Mouse (Mus musculus) regulatory T cell (primary cell): Measurements from ENCODE around the gene Cyb5b.
"Not testable (repeated sequence)": the region's sequence is repeated elsewhere in the genome, so short reads cannot be mapped to it uniquely, and the experiment has no call there.

Source experiments
- in situ Hi-C: fragments of 300-600 bp; cut with MboI, MseI; formaldehyde crosslinking; loops from one replicate; pipeline ENCODE4 v1.15.1; 2025; ENCODE audit warnings: high pct_unique_total_duplicates

Gene Cyb5b

DNA sequence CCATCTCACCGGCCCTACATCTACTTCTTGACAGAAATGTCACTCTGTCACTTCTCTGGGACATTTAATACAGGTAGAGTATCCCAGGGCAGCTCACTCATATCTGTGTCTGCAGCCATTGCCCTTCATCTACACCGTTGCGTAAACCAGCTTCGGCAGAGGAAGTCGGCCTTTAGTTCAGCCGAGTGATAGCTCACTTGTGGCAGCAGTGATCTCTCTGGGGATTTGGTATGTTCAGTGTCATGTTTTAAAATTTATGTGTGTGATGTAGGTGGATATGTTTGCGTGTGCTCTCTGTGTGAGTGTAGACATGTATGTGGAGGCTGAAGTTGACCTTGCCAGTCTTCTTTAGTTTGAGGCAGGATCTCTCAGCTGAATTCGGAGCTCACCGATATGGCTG is 15.3 kb downstream of the Cyb5b start:
- in situ Hi-C loops, result no loop called here

- in situ Hi-C loops, result no loop called here
Measured at GRCm38 (mm10) chr8:107167848-107168247, 17.4 kb downstream of the Cyb5b start.

GRCm38 (mm10) chr8:107172152-107172551 is 21.7 kb downstream of the Cyb5b start:
- in situ Hi-C loops, result loop anchor here (5.0 kb wide), 1 partner anchor 195 kb away; no protein-coding TSS in a partner anchor

GRCm38 (mm10) chr8:107172969-107173645 is 22.7 kb downstream of the Cyb5b start:
- in situ Hi-C loops, result loop anchor here (5.0 kb wide), 1 partner anchor 194 kb away; no protein-coding TSS in a partner anchor

DNA sequence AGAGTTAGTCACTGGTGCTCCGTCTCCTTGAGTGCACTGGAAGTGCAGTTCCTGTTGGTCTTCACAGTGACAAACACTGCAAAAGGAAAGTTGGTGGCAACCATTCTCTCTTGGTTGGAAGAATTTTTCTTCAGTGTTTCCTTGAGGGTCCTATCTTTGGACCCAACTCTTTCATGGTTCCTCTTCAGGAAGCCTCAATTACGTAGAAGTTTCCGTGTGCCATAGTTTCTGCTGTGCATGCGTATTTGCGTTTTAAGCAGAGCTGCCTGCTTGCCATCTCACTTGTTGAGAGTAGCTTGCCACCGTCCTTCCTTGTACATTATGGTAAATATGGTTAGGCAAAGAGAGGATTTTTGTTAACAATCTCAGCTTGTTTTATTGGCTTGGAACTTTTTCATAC is 30.7 kb downstream of the Cyb5b start:
- in situ Hi-C loops, result loop anchor here (10.0 kb wide), 1 partner anchor 404 kb away; the partner anchor contains the start of gene Psmd7

- in situ Hi-C loops, result loop anchor here (10.0 kb wide), 1 partner anchor 400 kb away; the partner anchor contains the start of gene Psmd7
Measured at GRCm38 (mm10) chr8:107184996-107185395, 34.6 kb downstream of the Cyb5b start.

DNA sequence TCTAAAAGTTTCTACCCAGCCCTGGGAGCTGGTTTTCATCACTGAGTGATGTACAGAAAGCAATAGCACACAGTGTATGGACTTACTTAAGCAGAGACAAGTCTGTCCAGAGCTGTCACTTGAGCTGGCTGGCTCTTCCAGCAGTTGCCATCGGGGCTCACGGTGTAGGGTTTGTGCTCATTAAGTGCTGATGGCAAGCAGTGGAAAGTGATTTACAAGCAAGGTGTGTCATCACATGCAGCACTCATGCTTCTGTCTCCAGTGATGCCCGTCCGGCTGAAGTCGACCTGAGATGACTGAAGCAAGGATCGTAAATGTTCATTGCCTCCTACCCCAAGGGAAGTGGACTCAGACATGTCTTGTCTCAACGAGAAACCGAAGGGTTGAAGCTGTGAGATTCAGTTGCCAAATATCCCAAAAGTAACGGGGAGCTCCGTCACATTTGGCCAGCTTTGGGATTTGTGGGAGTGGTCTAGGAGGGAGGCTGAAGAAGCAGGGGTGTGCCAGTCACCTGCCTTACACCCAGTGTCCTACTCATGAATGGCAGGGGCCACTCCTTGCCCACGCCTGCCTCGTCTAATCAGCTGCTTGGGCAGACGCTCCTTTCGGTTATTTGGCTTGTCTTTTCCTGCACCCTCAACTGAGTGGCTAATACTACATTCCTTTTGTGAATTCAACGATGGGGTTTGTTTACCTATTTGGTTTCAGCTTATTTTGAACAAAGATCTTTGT is 36.4 kb downstream of the Cyb5b start:
- in situ Hi-C loops, result loop anchor here (10.0 kb wide), 1 partner anchor 398 kb away; the partner anchor contains the start of gene Psmd7

DNA sequence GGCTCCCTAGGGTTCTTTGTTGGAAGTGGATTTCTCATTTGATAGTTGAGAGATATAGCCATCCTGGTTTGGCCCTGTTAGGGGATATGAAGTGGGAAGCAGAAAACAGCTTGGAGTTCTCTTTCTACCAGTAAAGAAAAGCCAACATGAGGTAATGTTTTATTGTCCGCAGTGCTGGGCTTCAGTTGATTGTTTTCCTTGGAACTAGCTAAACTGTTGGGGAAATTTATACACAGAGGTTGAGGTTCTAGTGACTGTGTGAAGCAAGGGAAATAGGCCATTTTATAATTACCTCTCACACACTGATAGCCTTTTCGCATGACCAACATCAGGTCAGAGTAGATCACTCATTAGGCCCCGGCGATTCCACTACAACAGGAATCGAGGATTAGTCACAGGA is 37.2 kb downstream of the Cyb5b start:
- in situ Hi-C loops, result loop anchor here (10.0 kb wide), 1 partner anchor 397 kb away; the partner anchor contains the start of gene Psmd7

GRCm38 (mm10) chr8:107192631-107193030 is 42.2 kb downstream of the Cyb5b start:
- in situ Hi-C loops, result no loop called here

DNA sequence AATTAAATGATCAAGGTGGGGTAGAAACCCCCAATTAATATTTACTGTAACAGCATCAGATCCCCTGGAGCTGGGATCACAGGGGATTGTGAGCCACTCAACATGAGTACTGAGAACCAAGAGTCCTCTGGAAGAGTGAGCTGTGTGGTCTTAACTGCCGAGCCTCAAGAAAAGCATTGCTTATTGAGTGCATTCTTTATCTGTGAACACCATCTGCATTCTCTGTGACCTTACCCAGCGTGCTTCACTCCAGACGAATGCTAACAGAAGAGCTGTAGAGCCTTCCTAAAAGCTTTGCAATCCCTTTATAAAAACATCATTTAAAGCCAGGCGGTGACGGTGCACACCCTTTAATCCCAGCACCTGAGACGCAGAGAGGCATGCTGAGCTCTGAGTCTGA is 42.9 kb downstream of the Cyb5b start:
- in situ Hi-C loops, result no loop called here

GRCm38 (mm10) chr8:107194786-107195451 is 44.5 kb downstream of the Cyb5b start:
- in situ Hi-C loops, result no loop called here

GRCm38 (mm10) chr8:107197901-107198826 is 47.7 kb downstream of the Cyb5b start:
- in situ Hi-C loops, result no loop called here

- in situ Hi-C loops, result no loop called here
Measured at GRCm38 (mm10) chr8:107205164-107205563, 54.7 kb downstream of the Cyb5b start.

DNA sequence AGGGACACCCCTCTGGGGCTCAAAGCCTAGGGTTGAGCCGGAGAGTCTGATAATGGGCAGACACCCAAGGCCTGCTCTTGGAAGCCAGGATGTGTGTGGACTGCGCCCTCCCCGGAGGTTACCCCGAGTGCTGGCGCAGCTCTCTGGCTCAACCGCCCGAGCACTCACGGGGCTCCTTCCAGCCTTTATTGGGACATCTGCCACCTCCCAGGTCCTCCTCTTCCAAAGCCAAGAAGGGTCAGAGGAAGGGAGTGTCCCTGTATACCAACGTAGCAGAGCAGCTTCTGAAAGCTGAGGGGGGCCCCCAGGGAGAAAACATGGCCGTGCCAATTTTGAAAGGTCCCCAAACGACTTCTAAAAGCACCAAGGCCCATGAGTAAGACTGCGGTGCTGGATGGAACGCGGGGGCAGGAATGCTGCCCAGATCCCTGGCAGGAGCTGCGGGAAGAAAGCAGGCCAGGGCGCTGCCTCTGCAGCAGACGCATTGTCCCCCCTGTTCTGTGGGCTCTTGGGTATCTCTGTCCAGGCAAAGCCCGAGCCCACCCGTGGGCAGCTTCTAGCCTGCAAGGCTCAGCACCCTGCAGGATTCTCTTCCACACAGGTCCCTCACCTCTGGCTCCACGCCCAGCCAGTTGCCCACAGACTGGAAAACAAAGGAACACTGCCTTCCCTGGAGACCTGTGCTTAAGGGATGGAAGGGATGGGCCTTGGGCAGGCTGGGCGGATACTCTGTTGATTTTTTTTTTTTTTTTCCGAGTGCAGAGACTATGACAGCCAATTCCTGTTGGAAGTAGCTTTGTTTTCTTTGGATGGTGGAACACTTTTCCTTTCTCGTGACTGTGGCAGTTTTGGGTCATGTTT is 55.5 kb downstream of the Cyb5b start:
- in situ Hi-C loops, result no loop called here

GRCm38 (mm10) chr8:107206782-107207525 is 56.5 kb downstream of the Cyb5b start:
- in situ Hi-C loops, result no loop called here

- in situ Hi-C loops, result no loop called here
Measured at GRCm38 (mm10) chr8:107209185-107209584, 58.7 kb downstream of the Cyb5b start.

DNA sequence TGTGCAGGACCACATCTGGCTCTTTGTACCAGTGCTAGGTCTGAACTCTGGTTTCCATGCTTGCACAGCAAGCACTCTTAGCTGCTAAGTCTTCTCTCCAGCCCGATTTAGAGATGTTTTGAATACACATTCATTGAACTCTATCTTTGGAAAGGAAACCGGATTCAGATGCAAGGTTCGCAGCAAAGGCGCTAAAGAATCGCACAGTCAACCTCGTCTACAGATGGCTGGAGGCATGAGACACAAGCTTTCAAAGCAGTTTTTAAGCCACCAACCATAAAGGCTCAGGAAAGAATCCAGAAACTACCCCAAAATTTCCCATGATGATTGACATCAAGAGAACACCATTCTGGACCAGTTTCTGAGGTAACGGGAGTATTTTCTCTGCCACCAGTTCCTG is 61.6 kb downstream of the Cyb5b start:
- in situ Hi-C loops, result no loop called here

- in situ Hi-C loops, result not testable (repeated sequence)
Measured at GRCm38 (mm10) chr8:107217230-107217629, 66.8 kb downstream of the Cyb5b start.

DNA sequence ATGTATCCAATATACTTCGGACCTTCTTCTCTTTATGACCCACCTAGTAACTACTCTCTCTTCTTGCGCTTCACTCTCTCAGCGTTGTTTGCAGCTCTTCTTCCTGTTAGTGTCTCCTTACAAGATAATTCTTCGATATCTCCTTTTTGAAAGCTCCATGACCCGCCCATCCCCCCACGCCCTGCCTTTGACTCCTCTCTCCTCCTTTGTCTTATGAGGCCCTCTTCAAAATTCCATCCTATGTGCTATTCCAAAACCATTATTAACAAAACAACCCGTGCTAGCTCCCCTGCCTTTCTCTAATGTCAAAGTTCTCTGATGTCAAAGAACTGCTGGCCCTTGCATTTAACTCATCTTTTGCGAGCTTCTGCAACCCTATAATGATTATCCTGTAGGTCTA is 67.7 kb downstream of the Cyb5b start:
- in situ Hi-C loops, result no loop called here
